Mouse (Mus musculus) neural tube, embryonic 14.5 days (tissue): ENCODE measurements around the gene Ipo4. TPM values are rescaled to one million over a fixed set of nuclear protein-coding genes. Genes with fewer than 3 reads are reported as not detected.

Experiments used
- ATAC-seq: fragments of 200-750 bp; cut with Nextera tagmentation; 2 replicates; pipeline ENCODE4 v1.8.0; 2017; ENCODE audit warnings: low read depth, mild to moderate bottlenecking, moderate TSS enrichment, moderate library complexity
- H3K27ac ChIP-seq: fragments of 300-500 bp; sonication (generic); 2 replicates; pipeline ENCODE4 v1.5.1; 2014; ENCODE audit warnings: low read depth, mild to moderate bottlenecking, control low read depth, low read length, moderate library complexity, mixed read lengths
- H3K27me3 ChIP-seq: fragments of 300-500 bp; sonication (generic); 2 replicates; pipeline ENCODE4 v1.6.1; 2014; ENCODE audit warnings: low read length; ENCODE audit not compliant: control insufficient read depth, insufficient read depth
- H3K36me3 ChIP-seq: fragments of 300-500 bp; sonication (generic); 2 replicates; pipeline ENCODE4 v1.6.1; 2014; ENCODE audit warnings: low read length, mixed read lengths; ENCODE audit not compliant: control insufficient read depth, insufficient read depth
- H3K4me1 ChIP-seq: fragments of 300-500 bp; sonication (generic); 2 replicates; pipeline ENCODE4 v1.6.1; 2014; ENCODE audit warnings: low read length; ENCODE audit not compliant: control insufficient read depth, insufficient read depth
- H3K4me2 ChIP-seq: fragments of 300-500 bp; sonication (generic); 2 replicates; pipeline ENCODE4 v1.6.1; 2014; ENCODE audit warnings: mild to moderate bottlenecking, low read depth, low read length, control low read depth
- H3K4me3 ChIP-seq: fragments of 300-500 bp; sonication (generic); 2 replicates; pipeline ENCODE4 v1.5.1; 2014; ENCODE audit warnings: low read depth, low read length, control low read depth, mixed read lengths
- H3K9ac ChIP-seq: fragments of 300-500 bp; sonication (generic); replicated peaks from 2 replicates; pipeline ENCODE4 v1.6.1; 2014; ENCODE audit warnings: low read depth, mild to moderate bottlenecking, control low read depth, low read length, mixed read lengths
- H3K9me3 ChIP-seq: fragments of 300-500 bp; sonication (generic); 2 replicates; pipeline ENCODE4 v1.6.1; 2016; ENCODE audit warnings: low read length; ENCODE audit not compliant: control insufficient read depth
- WGBS: fragments of 180-500 bp; shearing (Covaris S2); extraction: QIAGEN DNeasy Blood & Tissue Kit; methylation state at CpG from one replicate; pipeline ENCODE4 v1.1.7; 2014; 5-methylcytosine and 5-hydroxymethylcytosine counted together
- polyA plus RNA-seq: library from polyadenylated mRNA; unstranded; fragments of >200 nt; fragmentation: Nextera tagmentation; extraction: Ambion mirVana; gene quantifications from 2 replicates; pipeline ENCODE4 v1.2.1, GENCODE M21; 2014

The Ipo4 gene
- polyA plus RNA-seq, 1 experiment from 2014 or later, result 110 TPM

DNA sequence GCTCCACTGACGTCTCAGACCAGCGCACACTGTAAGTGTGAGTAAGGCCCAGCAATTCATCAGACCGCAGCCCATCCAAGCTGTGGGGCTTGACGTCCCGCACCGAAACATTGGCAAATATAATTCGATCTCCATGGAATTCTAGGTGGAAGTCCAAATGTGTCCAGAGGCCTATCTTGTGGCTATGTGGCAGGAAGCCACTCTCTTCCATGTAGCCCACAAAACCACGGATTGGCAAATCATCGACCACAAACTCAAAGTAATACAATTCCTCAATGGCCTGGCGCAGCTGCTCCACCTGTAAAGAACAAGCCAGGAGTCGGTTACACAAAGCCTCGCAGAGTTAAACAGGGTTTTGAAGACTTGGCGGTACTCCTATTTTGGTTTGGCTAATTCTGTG lies 5.5 kb upstream of the Ipo4 start:
- H3K27ac ChIP-seq, result no peak overlapping the region
- H3K36me3 ChIP-seq, result peaks cover 20% of the 10 kb centered on the region; the same call in 1 of the 2 replicates
- H3K4me2 ChIP-seq, result no peak overlapping the region
- H3K9me3 ChIP-seq, result no peaks in the 10 kb centered on the region
- no peak for ATAC-seq
- H3K4me1 ChIP-seq, result peaks cover 14% of the 10 kb centered on the region; the same call in 1 of the 2 replicates
- no peak overlapping the region for H3K4me3 ChIP-seq
- H3K9ac ChIP-seq, result no peak overlapping the region
- 95% methylated on average over 13 of the region's 13 CpGs for WGBS
- H3K27me3 ChIP-seq, result no peaks in the 10 kb centered on the region

- H3K4me2 ChIP-seq, result no peak overlapping the region
- WGBS, result 97% methylated on average over 14 of the region's 14 CpGs
- ATAC-seq, result no peak
- no peak overlapping the region for H3K4me3 ChIP-seq
- no peaks in the 10 kb centered on the region for H3K27me3 ChIP-seq
- H3K9ac ChIP-seq, result no peak overlapping the region
- H3K9me3 ChIP-seq, result no peaks in the 10 kb centered on the region
- H3K4me1 ChIP-seq, result peaks cover 14% of the 10 kb centered on the region; the same call in 1 of the 2 replicates
- H3K36me3 ChIP-seq, result peaks cover 23% of the 10 kb centered on the region; the same call in 1 of the 2 replicates
- H3K27ac ChIP-seq, result no peak overlapping the region
These were observed 5.1 kb upstream of the Ipo4 start for GRCm38 (mm10) chr14:55640816-55641215.

DNA sequence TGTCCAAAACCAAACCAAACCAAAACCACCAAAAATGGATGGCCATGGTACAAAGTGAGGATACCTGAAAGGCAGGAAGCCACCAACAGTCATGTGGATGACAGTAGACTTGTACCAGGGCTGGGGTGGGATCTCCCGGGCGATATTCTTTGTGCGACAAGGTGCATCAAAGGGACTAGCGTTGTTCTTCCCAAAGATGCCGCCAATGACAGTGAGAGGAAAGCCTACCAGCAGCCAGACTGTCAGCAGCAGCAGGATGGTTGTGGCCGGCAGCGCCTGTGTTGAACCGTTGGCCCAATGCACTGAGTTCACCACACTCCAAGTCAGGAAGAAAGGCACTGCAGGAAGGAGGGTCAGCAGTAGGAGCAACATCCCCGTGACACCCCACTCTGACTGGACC lies 2.0 kb upstream of the Ipo4 start, which contains the start of gene Gm49378:
Gm49378 (minus strand) TSS at position 101 of the 400 bp plus-strand sequence.
- peaks cover 32% of the 10 kb centered on the region for H3K36me3 ChIP-seq
- WGBS, result 93% methylated on average over 9 of the region's 9 CpGs

DNA sequence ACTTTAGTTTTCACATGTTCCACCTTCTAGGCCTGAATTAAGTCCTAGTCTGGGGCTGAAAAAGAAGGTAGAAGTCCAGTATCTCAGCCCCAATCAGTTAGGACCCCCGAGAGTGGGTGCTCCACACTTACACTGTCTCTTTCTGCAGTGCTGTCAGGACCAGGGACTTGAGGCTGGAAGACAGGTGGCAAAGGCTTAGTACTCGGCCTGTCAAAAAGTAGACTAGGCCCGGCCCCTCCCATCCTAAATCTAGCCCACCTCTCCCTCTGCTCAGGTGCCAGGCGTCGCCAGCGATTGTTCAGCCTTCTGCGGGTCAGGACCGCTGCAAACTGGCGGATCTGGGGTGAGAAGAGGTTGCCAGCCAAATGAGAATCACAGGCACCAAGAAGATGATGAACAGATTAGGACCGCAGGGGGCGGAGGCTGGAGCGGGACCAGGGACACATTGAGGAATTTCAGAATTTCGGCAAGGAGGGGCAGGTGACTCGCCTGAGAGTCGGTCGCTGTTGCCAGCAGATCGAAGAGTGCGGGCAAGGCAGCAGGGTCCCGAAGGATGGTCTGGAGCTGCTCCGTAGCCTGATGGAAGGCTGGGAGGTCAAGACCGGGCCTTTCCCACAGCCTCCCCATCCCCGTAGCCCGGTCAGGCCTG lies 759 bp downstream of the Ipo4 start:
- H3K9me3 ChIP-seq, result no peaks in the 10 kb centered on the region
- no peak; the same call in none of the 2 replicates for ATAC-seq
- peak overlapping the region; percentile 58 for H3K9ac ChIP-seq
- peak overlapping the region; percentile 54 for H3K4me3 ChIP-seq
- no peaks in the 10 kb centered on the region for H3K27me3 ChIP-seq
- peak overlapping the region; percentile 95 for H3K4me2 ChIP-seq
- H3K27ac ChIP-seq, result peak overlapping the region; percentile 72
- 3% methylated on average over 23 of the region's 23 CpGs for WGBS
- H3K4me1 ChIP-seq, result peaks cover 8% of the 10 kb centered on the region; the same call in 1 of the 2 replicates
- peaks cover 54% of the 10 kb centered on the region for H3K36me3 ChIP-seq

More for the DNA sequence above, 2.0 kb upstream of the Ipo4 start, which contains the start of gene Gm49378:
- Histone ChIP-seq H3K4me2 (no peak within 1 kb of the TSS), H3K27ac (no peak within 1 kb of the TSS), H3K4me1 (peaks cover 13% of the 10 kb centered on the region; the same call in 1 of the 2 replicates), H3K9ac (no peak within 1 kb of the TSS), H3K27me3 (no peaks in the 10 kb centered on the region), H3K4me3 (no peak within 1 kb of the TSS), H3K9me3 (no peaks in the 10 kb centered on the region)
- ATAC-seq, result no peak

- no peaks in the 10 kb centered on the region for H3K9me3 ChIP-seq
These were observed 6.4 kb downstream of the Ipo4 start for GRCm38 (mm10) chr14:55629312-55629711.

DNA sequence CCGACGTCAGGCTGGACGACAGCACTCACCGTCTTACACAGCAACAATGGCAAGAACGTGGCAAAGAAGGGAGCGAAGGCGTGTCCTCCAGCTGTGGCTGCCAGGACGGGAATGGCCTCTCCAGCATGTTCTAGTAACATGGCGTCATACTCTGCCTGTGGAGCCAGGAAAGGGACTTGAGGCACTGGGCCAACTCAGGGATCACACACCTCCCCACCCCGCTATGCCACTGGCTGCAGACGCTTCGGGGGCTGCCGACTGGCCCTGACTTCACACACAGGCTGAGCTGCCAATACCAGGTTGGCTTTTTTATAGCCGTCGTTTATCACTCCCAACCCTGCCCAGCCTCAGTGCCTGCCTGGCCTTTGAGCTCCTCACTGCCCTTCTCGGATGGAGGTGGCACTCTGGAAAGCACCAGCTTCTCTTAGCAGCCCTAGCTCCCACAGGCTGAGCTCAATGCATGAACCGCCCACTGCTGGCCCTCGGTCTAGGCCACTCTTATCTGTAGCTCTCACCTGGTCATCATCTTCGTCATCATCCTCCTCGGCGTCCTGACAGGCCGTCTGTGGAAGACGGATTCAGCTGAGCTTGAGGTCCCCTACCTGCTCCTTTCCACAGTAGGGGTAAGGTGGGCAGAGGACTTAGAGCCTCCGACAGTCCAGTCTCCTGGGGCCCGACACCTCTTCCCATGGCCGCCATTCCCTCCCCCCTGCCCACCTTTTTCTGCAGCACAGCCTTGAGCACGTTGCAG lies 7.5 kb downstream of the Ipo4 start:
- Histone ChIP-seq H3K4me2 (no peak overlapping the region), H3K27ac (no peak overlapping the region), H3K27me3 (no peaks in the 10 kb centered on the region), H3K9ac (no peak overlapping the region), H3K9me3 (no peaks in the 10 kb centered on the region), H3K4me3 (no peak overlapping the region), H3K4me1 (no peaks in the 10 kb centered on the region), H3K36me3 (peaks cover 85% of the 10 kb centered on the region)
- 83% methylated on average over 27 of the region's 27 CpGs for WGBS
- ATAC-seq, result no peak

More at GRCm38 (mm10) chr14:55629312-55629711, 6.4 kb downstream of the Ipo4 start:
- no peak overlapping the region for H3K27ac ChIP-seq
- no peak overlapping the region for H3K4me3 ChIP-seq
- H3K27me3 ChIP-seq, result no peaks in the 10 kb centered on the region
- no peak for ATAC-seq
- H3K36me3 ChIP-seq, result peaks cover 88% of the 10 kb centered on the region
- no peak overlapping the region for H3K9ac ChIP-seq
- WGBS, result 50% methylated on average over 5 of the region's 5 CpGs
- peaks cover under 1% of the 10 kb centered on the region; the same call in 1 of the 2 replicates for H3K4me1 ChIP-seq
- no peak overlapping the region for H3K4me2 ChIP-seq

DNA sequence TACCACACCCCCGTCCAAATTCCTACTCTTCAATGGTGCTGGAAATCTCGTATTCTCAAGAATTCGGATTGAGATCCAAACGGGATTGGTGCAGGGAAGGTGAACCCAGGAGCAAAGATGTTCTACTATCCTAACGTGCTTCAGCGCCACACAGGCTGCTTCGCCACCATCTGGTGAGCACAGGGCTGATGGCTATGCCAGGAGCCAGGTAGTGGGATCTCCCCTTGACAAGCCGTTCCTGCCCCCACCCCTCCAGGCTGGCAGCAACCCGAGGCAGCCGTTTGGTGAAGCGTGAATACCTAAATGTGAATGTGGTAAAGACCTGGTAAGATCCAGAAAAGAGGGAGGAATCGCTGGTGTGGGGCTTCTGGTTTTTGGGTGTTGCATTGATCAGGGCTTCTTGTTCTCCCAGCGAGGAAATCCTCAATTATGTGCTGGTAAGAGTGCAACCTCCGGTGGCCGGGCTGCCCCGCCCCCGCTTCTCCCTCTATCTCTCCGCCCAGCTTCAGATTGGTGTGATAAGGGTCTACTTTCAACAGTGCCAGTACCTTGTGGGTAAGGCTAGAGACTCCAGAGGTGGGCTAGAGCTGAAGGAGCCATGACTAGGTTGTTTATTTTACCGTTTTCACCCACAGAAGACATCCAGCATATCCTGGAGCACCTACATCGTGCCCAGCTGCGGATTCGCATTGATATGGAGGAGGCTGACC lies 17.1 kb downstream of the Ipo4 start:
- Histone ChIP-seq H3K9me3 (no peaks in the 10 kb centered on the region), H3K27ac (no peak overlapping the region), H3K4me3 (peak overlapping the region; percentile 11; the same call in 1 of the 2 replicates), H3K36me3 (no peaks in the 10 kb centered on the region; the same call in 1 of the 2 replicates), H3K27me3 (no peaks in the 10 kb centered on the region), H3K4me1 (no peaks in the 10 kb centered on the region), H3K9ac (no peak overlapping the region), H3K4me2 (peak overlapping the region; percentile 2; the same call in 1 of the 2 replicates)
- 52% methylated on average over 22 of the region's 22 CpGs for WGBS
- peak; percentile 38; the same call in 1 of the 2 replicates for ATAC-seq

GRCm38 (mm10) chr14:55617822-55618221 lies 17.9 kb downstream of the Ipo4 start, which contains the start of gene Rec8:
Gene Rec8 (plus strand): TSS chr14:55618037.
- H3K36me3 ChIP-seq, result no peaks in the 10 kb centered on the region
- ATAC-seq, result peak; percentile 81
- H3K9me3 ChIP-seq, result no peaks in the 10 kb centered on the region
- WGBS, result 30% methylated on average over 21 of the region's 21 CpGs
- no peaks in the 10 kb centered on the region for H3K4me1 ChIP-seq
- peak within 1 kb of the TSS; percentile 11; the same call in 1 of the 2 replicates for H3K4me3 ChIP-seq
- H3K27me3 ChIP-seq, result no peaks in the 10 kb centered on the region
- H3K4me2 ChIP-seq, result peak within 1 kb of the TSS; percentile 26; the same call in 1 of the 2 replicates
- no peak within 1 kb of the TSS for H3K27ac ChIP-seq
- no peak within 1 kb of the TSS for H3K9ac ChIP-seq
